Mouse (Mus musculus) stomach, postnatal 0 days (tissue): ENCODE results near the gene Popdc2.

ENCODE experiments used
- CTCF ChIP-seq: IDR thresholded peaks from 2 replicates; pipeline ENCODE4 v1.5.1; 2016; ENCODE audit warnings: antibody characterized with exemption, low read depth, mild to moderate bottlenecking, moderate library complexity
- EP300 ChIP-seq: optimal IDR thresholded peaks from 2 replicates; pipeline ENCODE3; 2016; ENCODE audit warnings: antibody characterized with exemption

- TF ChIP-seq CTCF (no peak), EP300 (no peak)
Observed at GRCm38 (mm10) chr16:38389284-38389893, 27.4 kb downstream of the Popdc2 start.
